Mouse (Mus musculus) telencephalon, adult 2 months (tissue): ENCODE measurements around the gene Baiap2.

ENCODE experiments used
- DNase-seq: peaks from one replicate; pipeline ENCODE4 v3.0.0-alpha.2; 2011; ENCODE audit warnings: low read depth, low spot score

Baiap2 gene

DNA sequence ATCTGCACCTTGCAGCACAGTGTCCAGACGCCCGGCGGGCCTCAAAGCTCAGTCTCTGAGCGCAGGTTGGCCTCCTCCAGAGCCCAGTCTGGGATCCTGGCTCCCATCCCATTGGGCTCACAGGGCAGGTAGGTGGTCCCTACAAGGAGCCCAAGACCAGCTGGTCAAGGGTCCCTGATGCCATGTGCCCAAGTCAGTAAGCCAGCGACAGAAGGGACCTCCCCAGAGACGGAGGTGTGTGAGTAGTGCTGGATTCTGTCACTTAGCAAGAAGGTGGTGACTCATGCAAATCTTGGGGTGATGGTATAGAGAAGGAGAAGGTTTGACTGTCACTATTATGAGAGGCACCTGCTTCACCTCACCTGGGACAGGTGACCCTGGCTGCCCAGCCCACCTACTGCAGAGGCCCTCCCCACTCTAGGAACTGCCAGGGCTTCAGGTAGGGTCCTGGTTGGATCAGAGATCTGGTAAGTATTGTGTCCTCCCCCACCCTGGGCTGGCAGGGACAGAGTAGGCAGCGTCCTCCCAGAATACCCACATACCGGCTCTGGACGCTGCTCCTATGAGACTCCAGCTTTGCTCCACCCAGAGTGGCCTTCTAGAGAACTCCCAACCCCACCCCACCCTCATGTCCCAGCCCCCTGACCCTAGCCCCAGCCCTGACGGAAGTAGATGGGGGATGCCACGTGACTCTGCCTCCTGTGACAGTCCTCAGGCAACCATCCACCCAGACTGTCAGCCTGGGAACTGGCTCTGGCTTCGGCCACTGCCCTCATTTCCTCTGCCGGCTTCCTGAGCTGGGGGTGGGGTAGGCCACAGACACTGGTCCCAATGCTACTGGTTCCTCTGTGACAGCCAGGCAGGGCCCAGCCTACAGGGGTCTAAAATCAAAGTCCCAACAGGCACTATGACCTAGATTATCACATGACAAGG is 98.9 kb downstream of the Baiap2 start:
- no peak for DNase-seq

DNA sequence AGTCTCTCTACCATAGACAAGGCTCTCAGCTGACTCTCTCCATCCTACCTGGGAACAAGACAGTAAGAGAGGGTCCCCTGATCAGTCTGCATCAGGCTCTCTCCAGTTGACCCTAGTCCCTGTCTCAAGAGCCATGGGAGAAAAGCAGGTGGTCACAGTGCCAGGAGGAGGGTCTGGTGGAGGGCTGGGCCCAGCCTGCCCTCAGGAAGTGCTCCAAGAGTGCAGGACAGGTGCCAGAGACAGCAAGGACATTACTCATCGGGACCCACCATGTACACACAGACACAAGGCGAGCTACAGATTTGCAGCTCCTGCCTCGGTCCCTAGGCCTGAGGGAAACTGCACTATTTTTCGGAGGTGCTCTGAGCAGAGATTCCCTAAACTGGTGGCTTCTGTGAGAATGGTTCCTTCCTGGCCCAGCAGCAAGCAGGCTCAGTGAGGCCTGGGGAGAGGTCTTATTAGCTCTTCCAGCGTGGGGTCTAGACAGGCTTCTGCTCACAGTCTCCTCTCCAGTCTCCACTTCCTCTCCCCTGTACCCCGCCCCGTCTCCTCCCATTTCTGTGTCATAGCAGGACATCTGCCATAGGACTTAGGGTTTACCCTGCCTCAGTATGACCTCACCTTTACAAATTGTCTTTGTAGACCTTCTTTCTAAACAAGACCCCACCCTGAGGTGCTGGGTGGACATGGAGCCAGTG is 99.7 kb downstream of the Baiap2 start:
- no peak for DNase-seq

DNA sequence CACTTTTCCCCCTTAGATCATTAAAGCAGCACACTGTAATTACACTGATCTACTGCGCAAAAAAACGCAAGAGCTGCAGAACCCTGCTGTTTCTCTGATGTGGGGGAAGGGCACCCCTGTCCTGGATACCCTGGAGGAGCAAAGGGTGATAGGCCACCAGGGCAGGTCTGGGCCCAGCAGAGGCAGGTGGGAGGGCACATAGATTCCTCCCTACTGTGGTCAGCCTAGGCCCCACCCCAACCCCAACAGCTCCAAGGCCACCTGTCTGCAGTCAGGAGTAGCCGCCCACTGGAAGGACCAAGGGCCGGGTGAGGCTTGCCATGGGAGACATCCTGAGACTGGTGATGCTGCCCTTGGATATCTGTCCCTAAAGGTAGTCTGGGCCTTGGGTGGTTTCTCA is 102.8 kb downstream of the Baiap2 start:
- DNase-seq: no peak

DNA sequence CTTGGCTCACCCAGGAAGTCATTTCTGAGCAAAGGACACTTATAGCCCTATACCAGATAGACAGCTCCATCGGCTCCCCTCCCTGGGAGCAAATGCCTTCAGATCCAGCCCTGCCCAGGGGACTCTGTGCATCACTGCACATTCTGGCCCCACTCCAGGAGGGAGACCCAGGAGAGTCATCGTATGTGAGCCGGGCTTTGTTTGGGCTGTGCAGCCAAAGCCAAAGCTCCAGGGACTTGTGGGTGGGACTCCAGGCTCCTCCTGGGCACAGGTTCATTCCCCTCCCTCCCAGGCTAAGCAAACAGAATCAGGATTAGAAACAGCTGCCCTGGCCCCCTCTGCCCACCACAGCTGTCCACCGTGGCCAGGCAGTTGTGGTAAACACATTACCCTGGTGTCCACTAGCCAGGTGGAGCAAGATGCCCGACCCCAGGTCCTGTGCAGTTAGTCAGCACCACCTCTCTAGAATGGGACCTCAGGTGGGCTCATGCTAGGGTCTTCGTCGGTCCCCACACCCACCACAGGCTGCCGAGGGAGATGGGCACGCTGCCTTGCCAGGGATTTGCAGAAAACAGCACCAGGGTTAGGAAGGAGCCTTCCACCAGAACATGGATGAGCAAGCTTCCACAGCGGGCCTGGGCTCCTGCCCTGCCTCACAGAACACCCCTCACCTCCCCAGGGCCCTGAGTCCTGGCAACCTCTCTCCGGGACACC is 103.4 kb downstream of the Baiap2 start:
- DNase-seq: no peak

DNA sequence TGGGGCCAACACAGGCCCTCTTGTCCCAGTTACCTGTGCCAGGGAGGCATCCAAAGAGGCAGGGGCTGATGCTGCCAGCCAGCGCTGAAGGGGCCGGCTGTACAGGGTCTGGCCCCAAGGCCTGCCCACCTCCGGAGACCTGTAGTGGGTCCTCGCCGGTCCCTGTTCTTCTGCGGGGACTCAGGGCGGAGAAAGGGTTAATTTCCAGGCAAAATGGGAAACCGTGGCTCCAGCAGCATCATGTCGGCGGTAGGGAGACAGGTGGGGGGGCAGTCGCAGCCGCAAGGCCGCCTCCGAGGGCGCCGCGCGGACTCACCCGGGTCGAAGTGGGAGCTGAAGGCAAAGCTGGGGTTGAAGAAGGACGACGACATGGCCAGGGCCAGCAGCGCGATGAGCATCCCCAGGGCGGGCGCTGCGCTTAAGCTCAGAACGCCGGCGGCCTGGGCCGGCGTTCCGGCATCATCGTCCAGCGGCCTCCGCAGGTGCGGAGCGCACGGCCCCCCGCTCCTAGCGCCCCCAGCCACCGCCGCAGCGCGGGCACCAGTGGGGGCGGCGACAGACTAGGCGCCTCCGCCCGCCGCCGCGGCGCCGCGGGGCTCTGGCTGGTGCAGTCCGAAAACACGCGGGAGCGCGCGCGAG is 104.1 kb downstream of the Baiap2 start, which contains the start of gene Aatk:
Gene Aatk (minus strand): TSS at position 615 of the 639 bp plus-strand sequence.
- no peak for DNase-seq

DNA sequence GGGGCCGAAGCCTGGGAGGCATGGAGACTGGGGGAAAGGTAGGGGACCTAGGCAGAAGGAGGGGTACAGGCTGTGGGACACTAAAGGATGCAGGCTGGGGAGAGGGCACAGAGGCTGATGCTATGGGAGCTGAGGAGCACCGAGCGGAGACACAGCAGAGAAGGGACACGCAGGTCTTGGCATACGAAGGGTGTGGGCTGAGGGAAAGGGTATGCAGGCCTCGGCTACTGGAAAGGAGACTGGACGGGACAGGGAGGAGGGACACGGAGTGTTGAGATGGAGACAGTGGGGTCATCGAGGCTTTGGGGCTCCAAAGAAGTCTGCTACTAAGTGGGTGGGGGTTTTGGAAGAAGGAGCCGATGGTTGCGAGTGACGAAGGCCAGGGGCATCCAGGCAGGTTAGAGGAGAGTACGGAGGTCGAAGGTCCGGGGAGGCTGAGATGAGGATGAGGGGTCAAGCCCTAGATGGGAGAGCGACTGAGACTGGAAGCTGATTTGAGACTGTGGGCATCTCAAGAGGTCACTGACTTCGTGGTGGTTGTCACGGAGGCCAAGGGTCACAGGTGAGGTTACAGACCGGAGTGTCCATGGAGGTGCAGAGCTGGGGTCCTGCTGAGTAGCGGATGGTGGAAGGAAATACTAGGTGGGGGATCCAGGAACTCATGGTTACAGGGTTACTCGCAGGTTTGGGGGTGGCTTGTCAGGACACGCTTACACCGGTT is 105.1 kb downstream of the Baiap2 start:
- DNase-seq: no peak

DNA sequence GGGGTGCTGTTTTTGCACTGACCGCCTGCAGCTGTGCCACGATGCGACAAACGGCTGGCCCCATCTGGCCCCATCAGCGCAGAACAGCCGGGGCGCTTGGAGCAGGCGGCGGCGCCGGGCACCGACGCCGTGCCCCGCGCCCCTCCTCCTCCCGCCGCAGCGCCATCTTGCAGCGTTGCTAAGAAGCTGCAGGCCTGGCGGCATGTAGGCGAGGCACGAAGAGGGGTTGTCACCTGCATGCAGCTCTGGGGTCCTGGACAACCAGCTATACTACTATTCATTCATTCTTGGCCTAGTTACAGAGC is 105.6 kb downstream of the Baiap2 start:
- peak; percentile 52 for DNase-seq

DNA sequence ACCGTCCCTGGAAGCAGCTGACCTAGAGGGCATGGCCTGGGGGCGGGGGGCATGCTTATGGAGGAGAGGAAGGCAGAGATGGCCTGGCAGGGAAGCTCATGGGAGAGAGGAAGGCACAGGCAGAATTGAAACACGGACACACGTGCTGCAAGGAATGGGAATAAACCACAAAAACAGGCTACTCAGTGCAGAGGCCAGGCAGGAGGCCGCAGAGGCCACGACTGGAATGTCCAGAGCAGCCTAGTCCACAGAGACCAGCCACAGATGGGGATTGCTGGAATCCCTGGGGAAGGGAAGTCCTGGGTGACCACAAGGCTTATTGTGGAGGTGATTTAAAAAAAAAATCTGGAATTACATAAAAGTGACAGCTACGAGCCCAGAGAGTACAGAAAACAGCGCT is 106.5 kb downstream of the Baiap2 start:
- no peak for DNase-seq

DNA sequence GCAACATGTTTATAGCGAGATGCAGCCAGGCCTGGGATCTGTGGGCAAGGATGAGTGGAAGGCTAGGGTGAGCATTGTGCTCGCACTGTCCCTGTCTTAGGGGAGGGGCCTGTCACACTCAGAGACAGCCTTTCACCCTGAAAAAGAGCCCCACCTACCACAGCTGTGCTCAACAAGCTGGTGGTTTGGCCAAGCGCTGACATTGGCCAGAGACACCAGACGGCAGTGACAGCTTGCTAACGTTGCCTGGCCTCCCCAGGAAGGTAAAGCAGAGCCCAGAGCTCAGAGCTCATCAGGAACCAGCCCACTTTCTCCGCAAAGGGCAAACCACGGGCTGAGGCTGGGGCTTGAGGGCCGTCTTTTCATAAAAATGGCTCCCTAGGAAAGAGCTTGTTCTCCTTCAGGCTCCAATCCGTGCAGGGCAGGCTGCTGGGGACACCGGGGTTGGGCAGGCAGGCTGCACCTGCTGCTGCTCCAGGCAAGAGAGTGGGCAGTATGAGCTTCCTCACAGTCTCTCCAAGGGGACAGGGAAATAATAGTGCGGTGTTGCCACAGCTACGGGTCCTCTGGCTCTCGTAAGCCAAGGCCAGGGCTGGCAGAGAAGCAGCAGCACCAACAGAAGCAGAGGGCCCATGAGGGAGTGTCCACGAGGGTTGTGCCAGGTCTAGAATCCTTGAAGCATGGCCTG is 108.7 kb downstream of the Baiap2 start:
- DNase-seq: no peak

DNA sequence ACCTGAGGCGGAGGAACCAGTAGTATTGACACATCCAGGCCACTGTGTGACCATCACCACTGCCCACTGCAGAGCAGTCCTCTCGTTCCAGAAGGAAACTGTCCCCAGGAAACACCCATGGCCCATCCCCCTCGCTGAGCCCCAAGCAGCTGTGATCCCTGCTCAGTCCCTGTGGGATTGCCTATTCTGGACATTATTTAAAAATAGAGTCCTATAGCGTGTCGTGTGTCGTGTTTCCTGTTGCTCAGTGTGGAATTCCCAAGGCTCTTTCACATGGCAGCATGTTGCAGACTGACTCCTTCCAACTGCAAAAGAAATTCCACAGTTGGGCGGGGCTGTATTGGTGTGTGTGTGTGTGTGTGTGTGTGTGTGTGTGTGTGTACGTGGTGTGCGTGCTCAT is 109.7 kb downstream of the Baiap2 start:
- no peak for DNase-seq

DNA sequence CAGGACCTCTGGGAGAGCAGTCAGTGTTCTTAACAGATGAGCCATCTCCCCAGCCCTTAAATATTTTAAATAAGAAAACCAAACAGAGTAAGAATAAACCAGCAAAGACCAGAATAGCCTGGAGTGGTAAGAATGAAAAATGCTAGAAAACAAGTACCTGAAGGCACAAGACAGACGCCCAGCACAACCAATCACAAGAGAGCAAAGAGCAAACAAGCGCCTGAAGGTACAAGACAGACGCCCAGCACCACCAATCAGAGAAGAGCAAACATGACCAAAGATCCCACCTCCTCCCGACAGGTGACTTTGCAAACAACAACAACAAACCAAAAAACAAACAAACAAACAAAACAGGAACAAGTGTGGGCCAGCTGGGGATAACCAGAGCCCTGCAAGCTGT is 111.3 kb downstream of the Baiap2 start:
- no peak for DNase-seq

DNA sequence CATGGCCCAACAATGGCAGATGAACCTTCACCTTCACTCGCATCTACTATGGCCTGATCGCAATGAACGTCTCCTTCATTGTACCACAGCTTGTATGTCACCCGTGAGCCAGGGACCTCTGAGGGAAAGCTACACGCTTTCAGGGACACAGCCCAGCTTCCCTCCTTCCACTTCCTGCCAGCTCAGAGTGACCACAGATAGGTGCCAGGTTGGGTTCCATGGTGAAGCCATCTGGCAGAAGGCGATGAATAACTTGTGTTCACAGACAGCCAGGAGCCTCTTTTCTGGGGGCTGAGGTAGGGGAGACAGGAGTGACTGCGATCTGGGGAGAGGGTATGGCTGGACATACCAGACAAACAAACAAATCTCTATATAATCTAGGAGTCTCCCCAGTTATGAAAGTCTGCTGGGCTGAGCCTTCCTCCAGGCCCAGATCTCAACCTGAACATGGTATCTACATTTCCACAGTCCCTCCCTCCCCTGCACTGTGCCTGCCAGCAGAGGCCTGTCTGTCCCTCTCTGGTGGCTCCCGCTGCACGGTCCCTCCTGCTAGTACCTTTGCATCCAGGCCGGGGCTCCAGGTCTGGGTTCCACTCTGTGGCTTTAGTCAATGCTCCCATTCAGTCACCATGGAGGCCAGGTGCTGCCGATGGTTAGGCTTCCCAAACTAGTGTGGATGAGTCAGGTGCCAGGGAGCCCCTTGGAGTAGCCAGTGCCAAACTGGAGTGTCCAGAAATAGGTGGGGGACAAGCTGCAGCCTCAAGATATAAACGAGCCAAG is 113.6 kb downstream of the Baiap2 start:
- DNase-seq: no peak
